Mouse (Mus musculus): ENCODE data around the gene Klkb1.

Klkb1 gene

DNA sequence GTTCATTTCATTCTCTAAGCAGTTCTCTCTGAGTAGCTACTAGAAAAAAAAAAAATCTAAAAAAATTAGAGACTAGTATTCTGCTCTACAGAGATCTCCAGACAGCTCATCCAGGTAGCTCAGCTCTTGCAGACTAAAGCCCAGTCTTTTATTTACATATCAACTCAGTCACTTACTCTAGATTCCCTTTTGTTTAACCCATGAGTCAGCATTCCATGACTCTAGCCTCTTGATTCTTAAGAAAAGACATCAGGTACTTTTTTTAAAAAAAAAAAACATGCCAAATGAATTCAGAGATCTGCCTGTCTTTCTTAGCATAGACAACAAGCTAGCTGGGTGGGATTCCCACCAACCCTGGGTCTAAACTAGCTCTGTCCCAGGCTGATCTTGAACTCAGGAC is 26.2 kb downstream of the Klkb1 start:
- in situ Hi-C loops (cut with MseI, MboI), result no loop called here

DNA sequence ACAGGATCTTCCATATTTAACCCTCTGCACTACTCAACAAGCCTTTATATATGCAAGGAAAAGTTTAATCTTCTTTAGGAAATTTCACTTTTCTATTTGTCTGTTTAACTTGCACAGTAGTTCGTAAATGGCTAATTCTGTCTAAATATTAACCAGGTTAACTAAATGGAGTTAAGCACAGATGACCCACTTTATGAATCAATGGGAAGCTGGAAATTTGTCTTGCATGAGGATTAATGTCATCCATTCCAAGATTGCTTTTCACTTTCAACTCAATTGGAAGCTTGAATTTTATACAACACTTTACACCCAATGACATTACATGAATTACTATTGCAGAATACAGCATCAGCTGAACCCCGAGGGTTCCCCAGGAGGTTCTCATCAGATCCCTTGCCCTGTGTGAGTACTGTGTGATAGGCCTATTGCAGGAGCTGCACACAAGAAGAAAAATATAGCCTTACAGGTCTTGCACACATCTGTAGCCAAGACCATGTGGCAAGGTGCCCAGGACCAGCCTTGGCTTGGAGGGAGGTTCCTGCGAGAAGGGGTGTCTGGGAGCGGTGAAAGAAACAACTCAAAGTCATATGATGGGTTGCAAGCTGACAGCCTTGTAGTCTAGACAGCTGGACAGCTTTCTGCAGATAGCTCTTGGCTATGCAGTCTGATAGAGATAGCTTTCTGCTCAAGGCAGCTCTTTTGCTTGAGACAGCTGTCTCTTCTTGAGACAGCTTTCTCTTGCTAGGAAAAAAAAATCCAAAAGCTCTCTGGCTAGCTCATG is 26.9 kb downstream of the Klkb1 start:
- in situ Hi-C loops (cut with MseI, MboI), result no loop called here

DNA sequence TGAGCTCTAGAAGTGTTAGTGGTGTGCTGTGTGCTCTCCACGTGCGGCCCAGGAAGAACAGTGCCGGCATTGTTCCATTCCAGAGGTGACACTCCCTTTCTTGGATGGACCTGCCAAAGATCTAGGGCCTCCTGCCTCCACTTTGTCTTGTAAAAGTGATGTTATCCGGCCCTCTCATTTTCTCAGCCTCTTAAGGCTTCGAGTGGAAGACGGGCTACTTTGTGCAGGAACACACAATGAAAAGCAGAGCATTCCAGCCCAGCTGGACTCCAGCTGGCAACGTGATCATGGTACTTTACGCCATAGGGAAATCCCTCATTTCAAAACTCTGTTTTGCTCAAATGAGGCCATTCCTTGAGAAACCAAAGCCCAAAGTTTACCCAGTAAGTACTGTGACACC is 27.7 kb downstream of the Klkb1 start:
- in situ Hi-C loops (cut with MseI, MboI), result no loop called here

DNA sequence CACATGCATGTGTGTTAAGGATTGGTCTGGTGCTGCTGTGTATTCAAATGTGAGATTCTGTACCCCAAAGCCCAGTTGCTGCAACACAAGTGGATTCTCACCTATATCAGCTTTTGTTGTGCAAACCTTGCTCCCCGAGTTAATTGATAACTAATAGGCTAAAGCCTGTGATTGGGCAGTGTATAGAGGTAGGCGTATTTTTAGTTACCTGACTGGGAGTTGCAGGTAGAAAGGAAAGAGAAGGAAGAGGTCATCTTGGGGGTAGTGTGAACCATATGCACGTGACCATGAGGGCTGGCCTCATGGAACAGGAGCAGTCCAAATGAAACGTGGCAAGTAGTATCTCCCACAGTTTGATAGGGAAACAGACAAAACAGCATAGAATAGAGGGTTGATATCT is 29.7 kb downstream of the Klkb1 start:
- in situ Hi-C loops (cut with MseI, MboI), result no loop called here

DNA sequence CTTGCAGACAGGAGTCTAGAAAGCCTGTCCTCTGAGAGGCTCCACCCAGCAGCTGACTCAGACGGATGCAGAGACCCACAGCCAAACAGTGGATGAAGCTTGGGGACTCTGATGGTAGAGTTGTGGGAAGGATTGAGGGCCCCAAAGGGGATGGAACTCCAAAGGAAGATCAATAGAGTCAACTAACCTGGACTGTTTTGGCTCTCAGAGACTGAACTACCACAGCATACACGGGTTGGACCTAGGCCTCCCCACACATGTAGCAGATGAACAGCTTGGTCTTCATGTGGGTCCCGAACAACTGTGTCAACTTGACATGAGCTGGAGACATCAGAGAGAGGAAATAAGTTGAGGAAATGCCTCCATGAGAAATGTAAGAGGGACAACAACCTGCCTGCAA is 31.8 kb downstream of the Klkb1 start:
- in situ Hi-C loops (cut with MseI, MboI), result no loop called here

DNA sequence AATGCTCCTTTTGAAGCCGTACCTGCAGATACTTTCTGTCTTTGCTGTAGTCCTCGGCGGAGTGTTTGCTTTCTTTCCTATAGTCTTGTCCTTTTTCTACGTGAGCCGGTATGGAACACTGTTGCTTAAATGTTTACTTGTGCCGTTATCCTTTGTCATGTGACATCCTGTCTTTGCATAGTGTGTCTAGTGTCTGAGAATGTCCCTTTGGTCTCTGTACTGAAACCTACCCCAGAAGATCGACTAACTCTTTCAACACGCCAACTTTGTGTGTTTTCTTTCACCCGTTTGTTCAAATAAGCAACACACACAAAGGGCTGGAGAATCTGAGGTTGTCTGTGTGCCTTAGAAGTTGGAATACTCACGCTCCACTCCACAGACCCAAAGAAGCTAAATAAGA is 32.7 kb downstream of the Klkb1 start, which contains the start of gene F11:
Gene F11 (minus strand): TSS at position 112 of the 400 bp plus-strand sequence.
- in situ Hi-C loops (cut with MseI, MboI), result no loop called here

DNA sequence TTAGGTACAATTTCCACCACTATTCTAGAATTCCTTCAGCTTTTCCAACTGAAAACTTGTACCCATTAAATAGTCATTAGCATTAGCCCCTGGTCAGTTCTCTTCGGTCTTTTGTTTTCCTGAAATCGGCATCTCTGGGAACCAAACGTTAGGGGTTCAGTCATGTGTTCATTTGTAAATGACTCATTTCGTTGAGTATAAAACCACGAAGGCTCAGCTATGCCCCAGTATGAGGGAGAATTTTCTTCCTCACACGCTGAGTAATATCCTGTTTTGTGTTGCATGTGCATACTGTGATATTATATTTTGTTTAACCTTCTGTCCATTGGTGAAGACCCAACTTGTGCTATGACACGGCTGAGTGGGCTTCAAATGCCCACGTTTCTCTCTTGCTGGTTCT is 36.2 kb downstream of the Klkb1 start:
- in situ Hi-C loops (cut with MseI, MboI), result no loop called here

DNA sequence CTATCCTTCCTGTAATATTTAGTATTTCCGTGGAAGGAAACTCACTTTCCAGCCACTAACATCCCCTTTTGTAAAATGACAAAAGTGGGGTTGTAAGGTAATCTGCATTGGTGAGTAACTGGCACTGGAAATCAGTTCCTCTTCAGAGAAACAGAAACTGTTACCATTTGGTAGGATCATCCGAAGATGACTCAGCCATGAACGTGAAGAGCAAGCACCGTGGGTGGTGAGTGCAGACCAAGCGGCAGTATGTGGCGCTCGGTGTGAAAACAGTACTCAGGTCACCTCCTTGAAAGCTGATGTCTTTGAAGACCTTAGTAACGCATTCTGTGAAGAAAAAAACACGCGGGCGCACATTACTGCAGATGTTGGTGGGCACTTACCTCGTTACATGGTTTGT is 39.6 kb downstream of the Klkb1 start:
- in situ Hi-C loops (cut with MseI, MboI), result no loop called here

DNA sequence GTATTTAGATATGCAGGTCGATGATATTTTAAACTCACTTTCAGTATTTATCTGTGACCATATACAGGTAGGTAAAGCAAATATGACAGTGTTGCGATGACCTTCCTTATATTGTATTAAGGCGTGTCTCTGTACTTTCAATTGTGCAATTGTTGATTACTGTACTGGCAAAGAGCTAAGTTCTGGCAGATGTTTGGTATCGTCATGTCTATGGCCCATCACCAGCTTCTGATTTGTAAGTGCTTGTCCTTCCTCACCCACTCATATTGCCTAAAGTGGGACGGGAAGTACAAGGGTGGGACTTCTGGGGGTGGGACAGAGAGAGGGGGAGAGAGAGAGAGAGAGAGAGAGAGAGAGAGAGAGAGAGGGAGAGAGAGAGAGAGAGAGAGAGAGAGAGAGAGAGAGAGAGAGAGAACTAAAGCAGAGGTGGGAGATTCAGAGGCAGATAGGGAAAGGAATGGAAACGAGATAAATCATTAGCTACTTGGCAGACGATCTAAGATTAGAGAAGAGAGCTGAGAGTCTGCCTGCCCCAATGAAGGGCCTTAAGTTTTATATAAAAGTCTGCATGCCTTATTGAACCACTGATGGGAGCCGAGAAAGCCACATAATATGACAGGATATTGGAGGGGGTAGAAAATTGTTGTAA is 40.3 kb downstream of the Klkb1 start:
- in situ Hi-C loops (cut with MseI, MboI), result no loop called here

DNA sequence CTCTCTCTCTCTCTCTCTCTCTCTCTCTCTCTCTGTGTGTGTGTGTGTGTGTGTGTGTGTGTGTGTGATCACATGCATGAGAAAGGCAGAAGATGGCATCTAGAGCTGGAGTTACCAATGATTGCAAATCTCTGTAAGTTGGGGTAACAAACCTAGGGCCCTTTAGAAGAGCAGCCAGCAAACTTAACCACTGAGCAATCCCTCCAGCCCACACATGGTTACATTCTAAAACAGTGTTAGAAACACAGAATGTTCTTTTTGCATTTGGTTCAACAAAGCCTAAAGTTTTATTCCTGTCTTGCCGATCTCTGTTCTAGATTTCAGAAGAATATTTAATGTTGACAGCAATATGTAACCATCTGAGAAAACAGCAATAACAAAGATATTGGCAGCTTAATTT is 41.1 kb downstream of the Klkb1 start:
- in situ Hi-C loops (cut with MseI, MboI), result no loop called here

DNA sequence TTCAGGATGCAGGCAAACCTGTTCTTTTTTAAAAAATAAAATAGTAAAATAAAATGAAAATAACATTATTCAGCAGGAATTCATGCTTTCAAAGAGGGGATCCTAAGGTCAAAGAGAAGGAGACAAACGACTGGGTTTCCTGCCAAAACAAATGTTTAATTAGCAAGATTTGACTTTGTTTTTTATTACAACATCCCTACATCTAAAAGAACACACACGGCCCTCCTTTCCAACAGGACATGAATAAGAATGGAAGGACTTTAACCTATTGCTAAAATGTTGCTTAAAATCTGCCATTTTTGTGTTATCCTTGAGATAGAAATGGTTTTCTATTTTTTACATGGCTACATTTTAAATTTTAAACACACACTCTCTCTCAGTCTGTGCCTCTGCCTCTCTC is 41.5 kb downstream of the Klkb1 start:
- in situ Hi-C loops (cut with MseI, MboI), result no loop called here

DNA sequence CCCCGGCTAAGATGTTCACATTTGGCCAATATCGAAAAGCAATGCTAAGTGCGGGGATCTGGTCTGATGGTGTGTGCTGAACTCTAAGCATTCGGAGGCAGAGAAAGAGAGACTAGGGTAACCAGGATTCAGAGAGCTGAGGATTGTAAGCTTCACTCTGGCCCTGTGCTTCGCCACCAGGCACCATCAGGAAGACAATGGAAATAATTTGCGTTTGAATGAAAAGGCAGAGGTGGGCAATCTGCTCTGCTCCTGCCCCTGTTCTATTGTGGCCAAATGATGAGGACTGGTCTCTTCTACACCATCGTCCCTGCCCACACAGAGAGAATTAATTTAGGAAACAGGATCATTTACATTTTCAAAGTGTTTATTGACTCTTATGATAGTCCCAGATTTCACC is 48.4 kb downstream of the Klkb1 start:
- in situ Hi-C loops (cut with MseI, MboI), result no loop called here

DNA sequence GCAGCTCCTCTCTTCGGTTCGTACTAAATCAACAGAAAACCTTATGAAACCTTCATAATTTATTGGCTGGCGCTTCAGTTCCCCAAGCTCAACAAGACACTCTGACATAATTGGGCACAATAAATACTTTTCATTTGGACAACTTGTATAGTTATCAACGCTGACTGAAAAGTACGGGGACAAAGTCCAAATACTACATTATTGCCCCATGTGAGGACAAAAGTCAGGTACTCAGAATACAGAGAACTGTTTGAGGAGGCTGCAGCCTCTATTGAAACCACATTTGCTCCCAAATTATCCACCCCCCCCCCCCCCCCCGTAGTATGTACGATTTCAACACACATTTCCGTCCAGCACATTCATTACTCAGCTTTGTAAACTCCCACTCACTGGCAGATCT is 55.3 kb downstream of the Klkb1 start:
- in situ Hi-C loops (cut with MseI, MboI), result loop anchor here (5.0 kb wide), 1 partner anchor 172 kb away; the partner anchor contains the start of gene Mtnr1a (in 2 of the 2)

DNA sequence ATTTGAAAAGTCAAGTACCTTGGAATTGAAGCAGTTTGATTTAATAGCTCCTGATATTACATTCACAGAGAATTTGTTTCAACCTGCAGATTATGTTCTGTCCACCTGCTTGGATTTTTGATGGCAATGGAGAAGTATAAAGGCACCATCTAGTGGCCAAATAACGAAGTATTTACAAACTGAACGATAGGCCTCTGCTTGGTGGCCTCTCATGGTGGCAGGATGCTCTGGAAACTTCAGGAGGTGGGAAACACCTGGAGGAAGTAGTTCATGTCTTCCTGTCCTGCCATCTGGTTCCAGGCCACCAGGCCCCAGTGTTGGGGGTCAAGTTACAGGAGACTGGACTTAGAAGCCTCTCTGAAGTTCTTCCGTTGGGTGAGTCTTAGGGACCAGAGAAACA is 56.4 kb downstream of the Klkb1 start:
- in situ Hi-C loops (cut with MseI, MboI), result loop anchor here (5.0 kb wide), 1 partner anchor 171 kb away; the partner anchor contains the start of gene Mtnr1a (in 2 of the 2)

DNA sequence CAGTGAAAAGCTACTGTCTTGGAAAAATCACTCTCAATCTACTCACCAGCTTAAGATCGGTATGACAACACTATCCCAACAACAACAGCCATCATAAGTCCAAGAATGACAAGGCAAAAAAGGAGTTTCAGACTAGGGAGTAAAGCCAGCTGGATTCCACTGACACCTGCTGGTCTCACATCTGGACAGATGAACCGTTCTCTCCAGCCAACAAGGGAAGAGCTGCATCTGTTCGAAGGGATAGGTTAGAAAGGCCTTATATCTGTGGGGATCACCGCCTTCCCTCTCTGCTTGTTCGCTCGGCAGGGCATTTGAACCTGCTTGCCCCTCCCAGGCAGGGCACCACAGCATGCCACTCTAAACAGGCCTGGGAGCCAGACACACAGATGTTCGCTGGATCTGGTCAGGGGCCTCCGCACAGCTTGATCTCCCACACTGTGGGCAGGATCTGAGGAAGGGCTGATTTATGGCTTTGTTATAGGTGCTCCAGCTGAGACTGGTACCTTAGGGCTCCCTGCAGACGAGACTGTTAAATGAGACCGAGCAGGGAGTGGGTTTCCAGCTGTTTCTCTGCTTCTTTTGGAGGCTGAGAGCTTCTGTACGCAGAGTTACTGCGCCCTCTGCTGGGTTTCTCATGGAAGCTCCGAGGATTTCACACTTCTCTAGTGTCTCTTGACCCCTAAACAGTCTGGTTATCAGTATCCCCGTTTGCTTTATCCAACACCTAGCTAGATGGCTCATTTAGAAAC is 58.3 kb downstream of the Klkb1 start:
- in situ Hi-C loops (cut with MseI, MboI), result loop anchor here (5.0 kb wide), 1 partner anchor 169 kb away; the partner anchor contains the start of gene Mtnr1a (in 2 of the 2)

DNA sequence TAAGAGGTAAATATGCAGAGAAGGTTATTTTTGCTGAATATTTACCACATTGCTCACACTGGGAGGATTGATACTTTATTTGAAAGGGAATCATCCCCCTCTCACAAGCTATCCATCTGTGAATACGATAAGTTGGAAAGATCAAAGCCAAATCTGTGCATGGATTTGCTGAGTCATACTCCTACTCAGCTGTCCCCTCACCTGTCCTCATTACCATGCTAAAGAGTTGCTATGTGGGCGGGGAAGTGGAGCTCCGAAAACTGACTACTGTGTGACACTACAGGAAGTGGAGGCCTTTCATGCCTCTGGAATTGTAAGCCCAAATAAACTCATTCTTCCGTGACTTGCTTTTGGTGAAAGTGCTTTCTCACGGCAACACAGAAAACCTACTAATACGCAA is 59.4 kb downstream of the Klkb1 start:
- in situ Hi-C loops (cut with MseI, MboI), result loop anchor here (5.0 kb wide), 1 partner anchor 168 kb away; the partner anchor contains the start of gene Mtnr1a (in 2 of the 2)

DNA sequence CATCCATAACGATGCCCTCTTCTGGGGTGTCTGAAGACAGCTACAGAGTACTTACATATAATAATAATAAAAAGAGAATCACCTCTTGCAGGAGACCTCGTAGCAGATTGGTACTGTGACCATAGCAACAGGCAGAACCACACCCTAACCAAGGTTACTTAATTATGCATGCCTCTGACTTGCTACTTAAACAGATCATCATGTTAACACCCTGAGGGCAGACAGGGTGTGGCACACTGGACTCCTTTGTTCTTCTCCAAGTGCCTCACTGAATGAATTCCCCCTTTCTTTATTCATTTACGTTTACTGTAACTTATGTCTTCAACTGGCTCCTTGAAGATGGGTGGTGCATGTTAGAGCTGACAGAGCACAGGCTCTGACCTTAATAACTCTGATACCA is 61.4 kb downstream of the Klkb1 start:
- in situ Hi-C loops (cut with MseI, MboI), result no loop called here
